Comparison of ENCODE assay signal across 28 mouse cellular contexts in the genomic region with DNA sequence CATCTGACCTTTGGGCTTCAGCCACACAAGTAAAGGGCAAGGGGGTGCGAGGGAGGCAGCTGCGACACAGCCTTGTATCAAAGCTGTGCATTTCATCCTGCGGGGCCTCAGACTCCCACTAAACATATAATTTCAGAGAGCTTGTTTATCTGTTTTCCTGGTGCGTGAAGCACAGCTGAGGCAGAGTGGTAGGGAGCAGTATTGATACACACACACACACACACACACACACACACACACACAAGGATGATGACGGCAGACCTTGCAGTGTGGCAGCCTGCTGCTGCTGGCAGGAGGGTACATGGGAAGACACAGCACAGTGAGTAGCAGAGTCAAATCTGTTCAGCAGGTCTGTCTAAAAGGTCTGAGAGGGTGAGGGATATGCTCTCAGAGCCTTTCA.
A peak's percentile ranks its signal among the peaks of the same experiment; 100 is the strongest.
DNase-seq lines count a peak whose midpoint lies in the region; ATAC-seq and TF ChIP-seq lines count a peak whose summit lies in the region.
"Had no signal": no experiment of that assay in that cellular context is flagged by ENCODE, and none has a peak within 500 bp of the region (broad histone marks: within the 10 kb centered on the region; RNA-seq: fewer than 3 reads in every experiment).

No protein-coding gene starts in this region.

- intact Hi-C loops in left cerebral cortex, postnatal 4 days (cut with DNase I), result no loop called here

- H3K9ac ChIP-seq in forebrain, embryonic 14.5 days (ENCODE audit: low read length), result no peak overlapping the region
- no peak overlapping the region for H3K9ac ChIP-seq in forebrain, embryonic 11.5 days (ENCODE audit: low read length)
- no peak overlapping the region for H3K9ac ChIP-seq in forebrain, postnatal 0 days
- no peak overlapping the region for H3K9ac ChIP-seq in hindbrain, postnatal 0 days (replicated peaks; ENCODE audit: low read length)
- H3K9ac ChIP-seq: embryonic facial prominence, embryonic 15.5 days; heart, embryonic 13.5 days; kidney, embryonic 15.5 days; limb, embryonic 12.5 days; liver, embryonic 15.5 days; lung, embryonic 14.5 days; neural tube, embryonic 13.5 days had no signal

- no peaks in the 10 kb centered on the region for H3K9me3 ChIP-seq in forebrain, embryonic 14.5 days (replicated peaks; ENCODE audit: control insufficient read depth, low read length)
- H3K9me3 ChIP-seq in forebrain, embryonic 11.5 days (ENCODE audit: control insufficient read depth, low read length), result no peaks in the 10 kb centered on the region
- no peaks in the 10 kb centered on the region for H3K9me3 ChIP-seq in forebrain, postnatal 0 days (ENCODE audit: low read length)
- H3K9me3 ChIP-seq in hindbrain, postnatal 0 days (ENCODE audit: low read length), result no peaks in the 10 kb centered on the region
- H3K9me3 ChIP-seq: embryonic facial prominence, embryonic 10.5 days; embryonic facial prominence, embryonic 15.5 days; heart, embryonic 13.5 days; kidney, embryonic 15.5 days; limb, embryonic 12.5 days; liver, embryonic 15.5 days; neural tube, embryonic 13.5 days had no signal

- H3K4me3 ChIP-seq in forebrain, embryonic 14.5 days (ENCODE audit: low read depth, low read length), result no peak overlapping the region
- H3K4me3 ChIP-seq in forebrain, embryonic 11.5 days (ENCODE audit: low read depth, low read length), result no peak overlapping the region
- H3K4me3 ChIP-seq in forebrain, postnatal 0 days (ENCODE audit: low read depth, low read length), result no peak overlapping the region
- no peak overlapping the region for H3K4me3 ChIP-seq in hindbrain, postnatal 0 days (ENCODE audit: low read length)
- H3K4me3 ChIP-seq: embryonic facial prominence, embryonic 10.5 days; embryonic facial prominence, embryonic 15.5 days; heart, adult 2 months; heart, embryonic 13.5 days; kidney, embryonic 15.5 days; limb, embryonic 12.5 days; liver, embryonic 15.5 days; neural tube, embryonic 13.5 days had no signal

- DNase-seq in forebrain, embryonic 14.5 days (ENCODE audit: low spot score), result peak; percentile 51
- no peak for DNase-seq in forebrain, embryonic 11.5 days (ENCODE audit: low spot score)
- peak; percentile 61 for DNase-seq in left cerebral cortex, postnatal 4 days
- no peak for DNase-seq in left cerebral cortex, adult 8-10 months (ENCODE audit: low spot score in 2 of 2)
- DNase-seq in forebrain, postnatal 0 days, result peak; percentile 47
- DNase-seq in hindbrain, postnatal 0 days (ENCODE audit: low spot score), result no peak
- no peak for DNase-seq in adrenal gland, postnatal 14 days
- DNase-seq: adrenal gland, postnatal 36 days; B cell, adult 2 months; heart, adult 2 months; heart, postnatal 10 days; kidney, adult 18-20 months; kidney, postnatal 4 days; layer of hippocampus, adult 9-11 months; lung, embryonic 14.5 days; lung, postnatal 14 days; right cerebral cortex, postnatal 4 days; thymus, adult 18-20 months; thymus, postnatal 25 days had no signal

- 59% methylated on average over 5 of the region's 5 CpGs for WGBS in forebrain, embryonic 14.5 days
- 50% methylated on average over 5 of the region's 5 CpGs for WGBS in forebrain, embryonic 11.5 days
- WGBS in forebrain, postnatal 0 days, result 35% methylated on average over 5 of the region's 5 CpGs
- 22% methylated on average over 5 of the region's 5 CpGs for WGBS in hindbrain, postnatal 0 days

- no peak overlapping the region for H3K27ac ChIP-seq in forebrain, embryonic 14.5 days (ENCODE audit: low read depth, low read length)
- no peak overlapping the region for H3K27ac ChIP-seq in forebrain, embryonic 11.5 days (ENCODE audit: low read depth, low read length)
- H3K27ac ChIP-seq in forebrain, postnatal 0 days (ENCODE audit: low read depth, low read length), result no peak overlapping the region
- H3K27ac ChIP-seq in hindbrain, postnatal 0 days, result no peak overlapping the region; the same call in 1 of the 2 replicates
- H3K27ac ChIP-seq: embryonic facial prominence, embryonic 10.5 days; embryonic facial prominence, embryonic 15.5 days; heart, adult 2 months; heart, embryonic 13.5 days; kidney, embryonic 15.5 days; limb, embryonic 12.5 days; liver, embryonic 15.5 days; neural tube, embryonic 13.5 days; stomach, postnatal 0 days had no signal

- no peaks in the 10 kb centered on the region for H3K27me3 ChIP-seq in forebrain, embryonic 14.5 days (replicated peaks; ENCODE audit: control insufficient read depth, insufficient read depth, low read length)
- no peaks in the 10 kb centered on the region for H3K27me3 ChIP-seq in forebrain, embryonic 11.5 days (ENCODE audit: control insufficient read depth, insufficient read depth, low read length)
- no peaks in the 10 kb centered on the region for H3K27me3 ChIP-seq in forebrain, postnatal 0 days (ENCODE audit: insufficient read depth, low read length)
- H3K27me3 ChIP-seq in hindbrain, postnatal 0 days (ENCODE audit: insufficient read depth, low read length), result no peaks in the 10 kb centered on the region
- H3K27me3 ChIP-seq: embryonic facial prominence, embryonic 15.5 days; heart, embryonic 13.5 days; kidney, embryonic 15.5 days; limb, embryonic 12.5 days; liver, embryonic 15.5 days; neural tube, embryonic 13.5 days had no signal

- H3K36me3 ChIP-seq in forebrain, embryonic 14.5 days (ENCODE audit: control insufficient read depth, insufficient read depth, low read length), result no peaks in the 10 kb centered on the region
- no peaks in the 10 kb centered on the region for H3K36me3 ChIP-seq in forebrain, embryonic 11.5 days (ENCODE audit: control insufficient read depth, insufficient read depth, low read length)
- H3K36me3 ChIP-seq in forebrain, postnatal 0 days (ENCODE audit: insufficient read depth), result no peaks in the 10 kb centered on the region
- no peaks in the 10 kb centered on the region for H3K36me3 ChIP-seq in hindbrain, postnatal 0 days (ENCODE audit: insufficient read depth, low read length)
- H3K36me3 ChIP-seq: embryonic facial prominence, embryonic 10.5 days; embryonic facial prominence, embryonic 15.5 days; heart, embryonic 13.5 days; kidney, embryonic 15.5 days; limb, embryonic 12.5 days; liver, embryonic 15.5 days; neural tube, embryonic 13.5 days had no signal

- no peak overlapping the region for H3K4me2 ChIP-seq in forebrain, embryonic 14.5 days (ENCODE audit: low read length)
- H3K4me2 ChIP-seq in forebrain, embryonic 11.5 days (ENCODE audit: low read depth, low read length, severe bottlenecking), result no peak overlapping the region
- no peak overlapping the region for H3K4me2 ChIP-seq in forebrain, postnatal 0 days (ENCODE audit: low read depth)
- no peak overlapping the region for H3K4me2 ChIP-seq in hindbrain, postnatal 0 days (ENCODE audit: low read depth, low read length)
- H3K4me2 ChIP-seq: embryonic facial prominence, embryonic 15.5 days; heart, embryonic 13.5 days; kidney, embryonic 15.5 days; limb, embryonic 12.5 days; liver, embryonic 15.5 days; lung, embryonic 14.5 days; neural tube, embryonic 13.5 days had no signal

- TF ChIP-seq CTCF in forebrain, postnatal 0 days (IDR thresholded peaks at IDR 0.05; ENCODE audit: low read depth), result no peak
- TF ChIP-seq CTCF in hindbrain, postnatal 0 days (IDR thresholded peaks at IDR 0.05; ENCODE audit: low read depth), result no peak

- peaks cover 1% of the 10 kb centered on the region for H3K4me1 ChIP-seq in forebrain, embryonic 14.5 days (ENCODE audit: control insufficient read depth, insufficient read depth, low read length)
- H3K4me1 ChIP-seq in forebrain, embryonic 11.5 days (replicated peaks; ENCODE audit: control insufficient read depth, insufficient read depth, low read length), result peaks cover 7% of the 10 kb centered on the region; the same call in 1 of the 2 replicates
- peaks cover 11% of the 10 kb centered on the region; the same call in 1 of the 2 replicates for H3K4me1 ChIP-seq in forebrain, postnatal 0 days (ENCODE audit: insufficient read depth)
- peaks cover 15% of the 10 kb centered on the region for H3K4me1 ChIP-seq in hindbrain, postnatal 0 days (ENCODE audit: insufficient read depth, low read length)

- peak; percentile 22; the same call in 1 of the 2 replicates for ATAC-seq in forebrain, embryonic 14.5 days
- ATAC-seq in forebrain, embryonic 11.5 days (replicated peaks; ENCODE audit: low FRiP score), result no peak
- peak; percentile 66 for ATAC-seq in forebrain, postnatal 0 days
- peak; percentile 52 for ATAC-seq in hindbrain, postnatal 0 days
- ATAC-seq: midbrain, embryonic 16.5 days had no signal

Comparison
In these comparisons a context has a peak if more than half of its experiments do, and no peak if none do; other contexts are left out.
1. DNase-seq: peak in forebrain, embryonic 14.5 days (single experiment), left cerebral cortex, postnatal 4 days (single experiment) and forebrain, postnatal 0 days (single experiment); none in forebrain, embryonic 11.5 days (single experiment), left cerebral cortex, adult 8-10 months (0 of 2), hindbrain, postnatal 0 days (single experiment) and adrenal gland, postnatal 14 days (single experiment).